Mouse (Mus musculus): ENCODE results near the gene Fbxo6. TPM values are rescaled to one million over a fixed set of nuclear protein-coding genes. Genes with fewer than 3 reads are reported as not detected.
A peak's percentile ranks its signal among the peaks of the same experiment; 100 is the strongest.
"Not testable (repeated sequence)": the region's sequence is repeated elsewhere in the genome, so short reads cannot be mapped to it uniquely, and the experiment has no call there.

Fbxo6 gene
- total RNA-seq, 2 experiments from 2014 or later, result 11.5 to 19.6 TPM

- ATAC-seq (replicated peaks; ENCODE audit: poor library complexity), result no peak
Measured at GRCm38 (mm10) chr4:148130133-148130532, 21.8 kb downstream of the Fbxo6 start, which contains the start of gene Mad2l2. Mad2l2 (plus strand) TSS chr4:148130384.

DNA sequence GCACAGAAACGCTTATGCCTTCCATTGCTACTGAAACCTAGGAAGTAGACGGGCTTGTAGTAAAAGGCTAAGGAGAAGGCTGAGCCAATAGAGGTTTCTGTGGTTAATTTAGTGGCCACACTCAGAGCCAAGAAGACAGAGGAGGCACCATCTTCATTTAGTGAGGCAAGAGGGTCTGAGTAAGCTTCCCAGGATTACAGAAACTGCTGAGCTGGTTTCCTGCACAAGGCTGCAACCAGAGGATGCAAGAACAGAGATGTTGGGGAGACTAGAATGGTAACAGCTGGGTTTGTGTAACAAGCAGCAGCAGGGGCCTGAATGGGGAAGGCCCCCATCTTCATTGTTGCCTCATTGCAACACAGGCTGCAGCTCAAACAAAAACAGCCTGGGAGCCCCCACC, 23.3 kb downstream of the Fbxo6 start:
- ATAC-seq (replicated peaks; ENCODE audit: poor library complexity), result peak; percentile 67

DNA sequence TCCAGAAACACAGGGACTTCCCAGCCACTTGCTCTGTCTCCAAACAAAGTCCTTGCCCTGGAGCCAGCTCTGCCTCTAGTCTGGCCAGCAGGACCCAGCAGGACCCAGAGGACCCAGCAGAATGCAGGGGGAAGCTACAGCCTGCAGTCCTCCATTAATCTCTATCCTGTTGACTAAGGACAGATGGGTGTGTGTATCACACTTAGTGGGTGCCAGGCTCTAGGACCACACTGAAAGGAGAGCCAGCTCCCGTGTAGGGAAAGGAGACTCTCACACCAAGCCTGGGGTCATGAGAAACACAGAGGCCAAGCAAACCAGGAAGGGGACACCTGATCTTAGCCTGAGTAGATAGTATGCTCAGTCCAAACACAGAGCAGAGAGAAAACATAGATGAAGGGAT, 23.7 kb downstream of the Fbxo6 start:
- ATAC-seq (replicated peaks; ENCODE audit: poor library complexity), result 0 out of 2 replicates have a peak, but pooled peaks have one; percentile 1

- ATAC-seq (replicated peaks; ENCODE audit: poor library complexity), result no peak
Measured at GRCm38 (mm10) chr4:148122694-148123066, 29.3 kb downstream of the Fbxo6 start.

GRCm38 (mm10) chr4:148121982-148122693, 29.8 kb downstream of the Fbxo6 start:
- ATAC-seq (replicated peaks; ENCODE audit: poor library complexity), result no peak

GRCm38 (mm10) chr4:148121362-148121761, 30.6 kb downstream of the Fbxo6 start:
- ATAC-seq (replicated peaks; ENCODE audit: poor library complexity), result no peak

GRCm38 (mm10) chr4:148120555-148120954, 31.4 kb downstream of the Fbxo6 start:
- no peak for ATAC-seq (replicated peaks; ENCODE audit: poor library complexity)

- ATAC-seq (replicated peaks; ENCODE audit: poor library complexity), result not testable (repeated sequence)
Measured at GRCm38 (mm10) chr4:148119578-148119977, 32.4 kb downstream of the Fbxo6 start.

- no peak for ATAC-seq (replicated peaks; ENCODE audit: poor library complexity)
Measured at GRCm38 (mm10) chr4:148117392-148117791, 34.5 kb downstream of the Fbxo6 start.

- ATAC-seq (replicated peaks; ENCODE audit: poor library complexity), result no peak
Measured at GRCm38 (mm10) chr4:148116657-148117056, 35.3 kb downstream of the Fbxo6 start.

- ATAC-seq (replicated peaks; ENCODE audit: poor library complexity), result peak; percentile 71
Measured at GRCm38 (mm10) chr4:148115467-148115866, 36.5 kb downstream of the Fbxo6 start.

DNA sequence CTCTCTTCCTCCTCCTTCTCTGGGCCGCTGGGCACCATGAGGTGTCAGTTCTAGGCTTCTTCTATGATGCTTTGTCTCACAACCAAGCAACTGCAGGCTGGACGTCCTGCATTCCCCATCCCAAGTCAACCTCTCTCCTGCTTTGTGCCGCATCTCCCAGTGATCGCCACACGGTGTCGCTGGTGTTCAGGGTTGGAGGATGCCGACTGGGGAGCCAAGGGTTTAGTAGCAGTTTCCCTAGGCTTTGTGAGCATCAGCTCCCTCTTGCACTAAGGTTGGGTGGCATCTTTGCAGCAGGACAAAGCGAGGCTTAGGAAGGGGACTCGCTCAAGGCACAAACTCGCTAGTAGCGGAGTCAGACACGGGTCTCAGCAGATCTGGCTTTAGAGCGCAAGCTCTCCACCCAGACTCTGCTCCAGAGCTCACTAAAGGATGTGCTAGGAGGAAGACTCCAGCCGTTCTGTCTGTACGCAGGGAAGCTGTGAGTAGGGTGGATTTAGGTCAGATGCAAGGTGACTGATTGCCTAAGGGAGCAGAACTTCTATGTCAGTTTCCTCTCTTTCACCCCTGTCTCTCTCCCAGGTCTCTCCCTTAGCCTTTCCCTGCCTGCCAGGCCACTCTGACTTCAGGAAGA, 37.1 kb downstream of the Fbxo6 start:
- peak; percentile 91 for ATAC-seq (replicated peaks; ENCODE audit: poor library complexity)

DNA sequence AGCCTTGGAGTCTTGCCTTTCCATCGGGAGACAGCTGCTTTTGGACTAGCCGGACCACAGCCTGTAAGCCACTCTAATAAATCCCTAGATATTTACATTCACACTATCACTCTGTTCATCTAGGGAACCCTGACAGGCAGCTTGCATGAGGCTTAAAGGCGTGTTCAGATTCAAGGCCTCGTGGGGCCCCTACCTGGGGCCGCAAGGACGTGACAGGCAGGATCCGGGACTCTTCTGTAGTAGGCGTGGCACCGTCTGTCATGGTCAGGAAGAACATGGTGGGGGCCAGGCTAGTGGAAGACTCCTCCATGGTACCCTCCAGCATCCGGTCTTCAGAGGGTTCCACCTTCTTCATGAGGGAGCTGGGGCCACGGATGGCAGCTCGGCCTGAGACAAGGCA, 39.4 kb downstream of the Fbxo6 start:
- no peak for ATAC-seq (replicated peaks; ENCODE audit: poor library complexity)

DNA sequence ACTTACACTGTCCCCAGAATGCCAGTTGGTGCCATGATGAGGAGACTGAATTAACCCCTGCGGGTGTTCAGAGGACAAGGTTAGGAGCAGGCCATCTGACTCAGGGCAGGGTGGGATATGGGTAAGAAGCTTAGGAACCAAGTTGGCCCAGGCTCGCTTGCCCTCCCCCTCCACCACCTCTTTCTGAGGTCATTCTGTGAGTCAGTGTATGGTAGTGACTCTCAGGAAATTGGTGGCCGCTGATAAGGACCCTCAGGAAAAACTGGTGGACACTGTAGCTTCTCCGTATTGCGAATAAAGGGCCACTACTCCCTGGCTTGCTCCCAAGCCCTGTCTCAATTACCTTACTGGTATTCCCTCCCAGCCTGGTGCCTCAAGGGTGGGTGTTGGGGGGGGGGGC, 42.7 kb downstream of the Fbxo6 start:
- ATAC-seq (replicated peaks; ENCODE audit: poor library complexity), result peak; percentile 21

DNA sequence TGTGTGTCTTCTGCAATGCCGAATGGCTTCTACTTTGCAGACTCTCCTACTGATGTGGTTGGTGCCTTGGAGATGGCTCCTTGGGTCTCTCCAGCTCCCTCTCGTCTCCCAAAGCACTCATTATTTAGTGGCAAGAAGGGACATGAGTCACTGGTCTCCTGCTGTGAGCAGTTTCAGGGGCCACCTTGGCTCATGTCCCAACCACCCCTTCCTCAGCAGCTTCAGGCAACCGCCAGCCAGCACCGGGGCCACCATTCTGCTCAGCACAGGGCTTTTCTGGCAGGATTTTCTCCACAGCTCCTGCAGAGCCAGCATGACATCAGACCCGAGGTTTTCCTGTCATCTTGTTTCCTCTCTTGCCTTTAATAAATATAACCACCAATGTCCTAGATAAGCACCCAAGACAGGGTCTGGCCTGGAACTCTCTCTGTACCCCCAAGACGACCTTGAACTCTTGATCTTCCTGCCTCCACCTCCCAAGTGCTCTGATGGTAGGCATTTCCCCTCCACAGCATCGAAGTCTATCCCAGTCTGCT, 43.3 kb downstream of the Fbxo6 start:
- ATAC-seq (replicated peaks; ENCODE audit: poor library complexity), result no peak; the same call in 1 of the 2 replicates

DNA sequence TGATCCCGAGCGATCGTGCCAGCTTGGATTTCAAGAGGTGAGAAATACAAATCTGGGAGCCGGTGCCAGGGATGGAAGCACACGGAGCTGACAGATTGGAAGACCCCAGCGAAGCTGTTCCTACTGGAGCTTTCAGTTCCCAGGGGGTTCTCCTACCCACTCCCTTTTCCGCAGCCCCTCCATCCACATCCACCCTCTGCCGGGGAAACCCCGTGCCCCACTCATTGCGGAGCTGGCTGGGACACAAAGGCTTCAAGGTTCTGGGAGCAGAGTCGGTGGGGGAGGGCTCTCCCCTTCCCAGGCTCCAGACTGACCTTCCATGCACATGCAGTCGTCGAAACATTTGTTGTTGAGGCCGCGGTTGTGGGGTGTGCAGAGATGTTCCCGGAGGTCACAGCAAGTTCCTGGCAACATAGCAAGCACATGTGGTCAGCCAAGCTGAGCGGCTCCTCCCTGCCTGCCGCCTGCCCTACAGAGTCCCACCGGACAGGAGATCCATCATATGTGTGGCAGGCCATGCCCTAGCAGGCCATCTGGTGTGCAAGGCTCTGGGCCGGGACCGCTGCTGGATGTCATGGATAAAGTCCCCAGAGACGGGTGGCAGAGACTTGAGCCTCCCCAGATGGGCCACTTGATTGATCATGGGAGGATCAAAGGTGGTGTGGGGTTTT, 44.2 kb downstream of the Fbxo6 start:
- ATAC-seq (replicated peaks; ENCODE audit: poor library complexity), result no peak

GRCm38 (mm10) chr4:148104146-148104545, 47.8 kb downstream of the Fbxo6 start:
- ATAC-seq (replicated peaks; ENCODE audit: poor library complexity), result no peak

- peak; percentile 92 for ATAC-seq (replicated peaks; ENCODE audit: poor library complexity)
Measured at GRCm38 (mm10) chr4:148101801-148102527, 50.0 kb downstream of the Fbxo6 start.

GRCm38 (mm10) chr4:148098666-148099065, 53.3 kb downstream of the Fbxo6 start:
- no peak for ATAC-seq (replicated peaks; ENCODE audit: poor library complexity)

- no peak for ATAC-seq (replicated peaks; ENCODE audit: poor library complexity)
Measured at GRCm38 (mm10) chr4:148097936-148098335, 54.0 kb downstream of the Fbxo6 start.

Data from megakaryocyte progenitor cell, adult 5-6 weeks (primary cell).